Mouse (Mus musculus) kidney, embryonic 15.5 days (tissue): Measurements from ENCODE around the gene Wfdc11. TPM values are rescaled to one million over a fixed set of nuclear protein-coding genes. Genes with fewer than 3 reads are reported as not detected.
"Not testable (repeated sequence)": the region's sequence is repeated elsewhere in the genome, so short reads cannot be mapped to it uniquely, and the experiment has no call there.

Experiments
- ATAC-seq: fragments of 200-750 bp; cut with Nextera tagmentation; replicated peaks from 2 replicates; pipeline ENCODE4 v1.8.0; 2017; ENCODE audit warnings: moderate TSS enrichment; ENCODE audit not compliant: low FRiP score
- H3K27ac ChIP-seq: fragments of 300-500 bp; sonication (generic); 2 replicates; pipeline ENCODE4 v1.5.1; 2015; ENCODE audit warnings: mild to moderate bottlenecking, inconsistent platforms
- H3K27me3 ChIP-seq: fragments of 300-500 bp; sonication (generic); 2 replicates; pipeline ENCODE4 v1.6.1; 2015; ENCODE audit warnings: inconsistent platforms
- H3K36me3 ChIP-seq: fragments of 300-500 bp; sonication (generic); 2 replicates; pipeline ENCODE4 v1.6.1; 2015; ENCODE audit warnings: inconsistent platforms
- H3K4me1 ChIP-seq: fragments of 300-500 bp; sonication (generic); 2 replicates; pipeline ENCODE4 v1.6.1; 2015; ENCODE audit warnings: inconsistent platforms
- H3K4me2 ChIP-seq: fragments of 300-500 bp; sonication (generic); 2 replicates; pipeline ENCODE4 v1.6.1; 2015; ENCODE audit warnings: moderate library complexity, mild to moderate bottlenecking, inconsistent platforms
- H3K4me3 ChIP-seq: fragments of 300-500 bp; sonication (generic); replicated peaks from 2 replicates; pipeline ENCODE4 v1.5.1; 2015; ENCODE audit warnings: mild to moderate bottlenecking, inconsistent platforms
- H3K9ac ChIP-seq: fragments of 300-500 bp; sonication (generic); 2 replicates; pipeline ENCODE4 v1.6.1; 2015; ENCODE audit warnings: mild to moderate bottlenecking, inconsistent platforms
- H3K9me3 ChIP-seq: fragments of 300-500 bp; sonication (generic); replicated peaks from 2 replicates; pipeline ENCODE4 v1.6.1; 2016; ENCODE audit warnings: inconsistent platforms
- WGBS: fragments of 180-500 bp; shearing (Covaris S2); methylation state at CpG from one replicate; pipeline ENCODE4 v1.1.7; 2015; ENCODE audit warnings: mixed read lengths; 5-methylcytosine and 5-hydroxymethylcytosine counted together
- polyA plus RNA-seq: library from polyadenylated mRNA; unstranded; fragments of >200 nt; fragmentation: Nextera tagmentation; extraction: Ambion mirVana; gene quantifications from 2 replicates; pipeline ENCODE4 v1.2.1, GENCODE M21; 2015

Wfdc11 gene
- polyA plus RNA-seq, 1 experiment from 2014 or later = not detected

- WGBS = 73% methylated on average over 9 of the region's 9 CpGs
- Histone ChIP-seq H3K4me2 (no peak overlapping the region), H3K4me1 (no peaks in the 10 kb centered on the region), H3K9ac (no peak overlapping the region), H3K36me3 (no peaks in the 10 kb centered on the region), H3K27me3 (no peaks in the 10 kb centered on the region), H3K9me3 (no peaks in the 10 kb centered on the region), H3K27ac (no peak overlapping the region), H3K4me3 (no peak overlapping the region)
- ATAC-seq = no peak
Measured at GRCm38 (mm10) chr2:164635266-164635665, 38.6 kb downstream of the Wfdc11 start.

- WGBS = 90% methylated on average over 4 of the region's 4 CpGs
- H3K4me1 ChIP-seq = no peaks in the 10 kb centered on the region
- no peaks in the 10 kb centered on the region for H3K9me3 ChIP-seq
- no peak for ATAC-seq
- H3K36me3 ChIP-seq = no peaks in the 10 kb centered on the region
- H3K4me3 ChIP-seq = no peak overlapping the region
- no peaks in the 10 kb centered on the region for H3K27me3 ChIP-seq
- no peak overlapping the region for H3K27ac ChIP-seq
- no peak overlapping the region for H3K9ac ChIP-seq
- H3K4me2 ChIP-seq = no peak overlapping the region
Measured at GRCm38 (mm10) chr2:164621775-164622174, 52.1 kb downstream of the Wfdc11 start.

- Histone ChIP-seq H3K4me1 (no peaks in the 10 kb centered on the region), H3K9me3 (no peaks in the 10 kb centered on the region), H3K9ac (no peak overlapping the region), H3K4me2 (no peak overlapping the region), H3K4me3 (no peak overlapping the region), H3K27ac (no peak overlapping the region), H3K36me3 (no peaks in the 10 kb centered on the region), H3K27me3 (no peaks in the 10 kb centered on the region)
- WGBS = 78% methylated on average over 5 of the region's 5 CpGs
- no peak for ATAC-seq
Measured at GRCm38 (mm10) chr2:164619050-164619449, 54.8 kb downstream of the Wfdc11 start.

GRCm38 (mm10) chr2:164615386-164615785, 58.5 kb downstream of the Wfdc11 start:
- no peak overlapping the region for H3K9ac ChIP-seq
- no peak overlapping the region for H3K27ac ChIP-seq
- no peaks in the 10 kb centered on the region for H3K4me1 ChIP-seq
- H3K4me2 ChIP-seq = no peak overlapping the region
- WGBS = 89% methylated on average over 3 of the region's 3 CpGs
- H3K9me3 ChIP-seq = no peaks in the 10 kb centered on the region
- H3K4me3 ChIP-seq = no peak overlapping the region
- H3K36me3 ChIP-seq = no peaks in the 10 kb centered on the region
- ATAC-seq = no peak
- H3K27me3 ChIP-seq = no peaks in the 10 kb centered on the region

GRCm38 (mm10) chr2:164613471-164613870, 60.4 kb downstream of the Wfdc11 start, which contains the start of the genes Wfdc6b and Wfdc8:
Gene Wfdc6b, plus strand, starts transcription at chr2:164613522.
Gene Wfdc8, minus strand, starts transcription at chr2:164613626.
- H3K4me3 ChIP-seq, H3K27ac ChIP-seq, H3K4me2 ChIP-seq, H3K9me3 ChIP-seq, ATAC-seq, H3K4me1 ChIP-seq, H3K36me3 ChIP-seq, H3K9ac ChIP-seq, H3K27me3 ChIP-seq: not testable (repeated sequence)
- 48% methylated on average over 8 of the region's 8 CpGs for WGBS

Other genes starting within 250 kb of the Wfdc11 start
- 149 and 161 TPM in 2 replicates for gene Sdc4, start 230.2 kb downstream of the Wfdc11 start, polyA plus RNA-seq
- gene Sys1, start 217.1 kb downstream of the Wfdc11 start, polyA plus RNA-seq = 59.2 and 64.2 TPM in 2 replicates
- gene Gm20458, start 213.1 kb downstream of the Wfdc11 start, polyA plus RNA-seq = 7.7 and 8.3 TPM in 2 replicates
- not detected in 2 replicates for gene Trp53tg5, start 200.4 kb downstream of the Wfdc11 start, polyA plus RNA-seq
- gene Dbndd2, start 188.0 kb downstream of the Wfdc11 start, polyA plus RNA-seq = 13.0 and 14.0 TPM in 2 replicates
- 65.1 and 69.6 TPM in 2 replicates for gene Pigt, start 176.6 kb downstream of the Wfdc11 start, polyA plus RNA-seq
- gene Wfdc2, start 111.7 kb downstream of the Wfdc11 start, polyA plus RNA-seq = 329 and 368 TPM in 2 replicates
- not detected in 2 replicates for gene Spint3, start 100.6 kb downstream of the Wfdc11 start, polyA plus RNA-seq
- gene Wfdc6a, start 88.6 kb downstream of the Wfdc11 start, polyA plus RNA-seq = 0.34 TPM in 1 of 2 replicates, not detected in the other
- not detected in 2 replicates for gene Eppin, start 80.5 kb downstream of the Wfdc11 start, polyA plus RNA-seq
- gene Wfdc6b, start 60.6 kb downstream of the Wfdc11 start, polyA plus RNA-seq = not detected in 2 replicates
- not detected in 2 replicates for gene Wfdc8, start 60.5 kb downstream of the Wfdc11 start, polyA plus RNA-seq
- not detected in 2 replicates for gene Wfdc16, start 35.3 kb downstream of the Wfdc11 start, polyA plus RNA-seq
- 0.41 TPM in 1 of 2 replicates, not detected in the other for gene Wfdc10, start 18.0 kb downstream of the Wfdc11 start, polyA plus RNA-seq
- not detected in 2 replicates for gene Wfdc9, start 17.5 kb downstream of the Wfdc11 start, polyA plus RNA-seq
- gene Wfdc13, start 11.0 kb upstream of the Wfdc11 start, polyA plus RNA-seq = 0.43 and 0.57 TPM in 2 replicates
- 0.65 and 0.76 TPM in 2 replicates for gene Spint4, start 24.4 kb upstream of the Wfdc11 start, polyA plus RNA-seq
- gene Spint5, start 41.2 kb upstream of the Wfdc11 start, polyA plus RNA-seq = not detected in 2 replicates
- gene Wfdc3, start 71.8 kb upstream of the Wfdc11 start, polyA plus RNA-seq = 1.2 and 1.3 TPM in 2 replicates
- gene Dnttip1, start 71.9 kb upstream of the Wfdc11 start, polyA plus RNA-seq = 74.6 and 75.1 TPM in 2 replicates
- gene Ube2c, start 95.8 kb upstream of the Wfdc11 start, polyA plus RNA-seq = 517 and 530 TPM in 2 replicates
- 40.1 and 87.2 TPM in 2 replicates for gene Tnnc2, start 105.9 kb upstream of the Wfdc11 start, polyA plus RNA-seq
- 21.5 and 24.0 TPM in 2 replicates for gene Snx21, start 111.7 kb upstream of the Wfdc11 start, polyA plus RNA-seq
- 20.8 and 21.2 TPM in 2 replicates for gene Acot8, start 130.8 kb upstream of the Wfdc11 start, polyA plus RNA-seq
- 9.0 and 9.2 TPM in 2 replicates for gene Zswim3, start 131.0 kb upstream of the Wfdc11 start, polyA plus RNA-seq
- 18.4 and 19.8 TPM in 2 replicates for gene Zswim1, start 148.6 kb upstream of the Wfdc11 start, polyA plus RNA-seq
- gene Spata25, start 154.4 kb upstream of the Wfdc11 start, polyA plus RNA-seq = 0.21 TPM in 1 of 2 replicates, not detected in the other
- 160 and 170 TPM in 2 replicates for gene Ctsa, start 158.8 kb upstream of the Wfdc11 start, polyA plus RNA-seq
- gene Neurl2, start 159.4 kb upstream of the Wfdc11 start, polyA plus RNA-seq = 7.0 and 8.9 TPM in 2 replicates
- 35.6 and 38.7 TPM in 2 replicates for gene Pltp, start 183.6 kb upstream of the Wfdc11 start, polyA plus RNA-seq
- gene Pcif1, start 205.2 kb upstream of the Wfdc11 start, polyA plus RNA-seq = 73.1 and 81.1 TPM in 2 replicates
- 12.1 and 14.4 TPM in 2 replicates for gene Zfp335, start 237.7 kb upstream of the Wfdc11 start, polyA plus RNA-seq